18 mouse cellular contexts compared by ENCODE assay signal in genomic region chr1:129719592-129719991, GRCm38 (mm10).
DNase-seq lines count a peak whose midpoint lies in the region; ATAC-seq and TF ChIP-seq lines count a peak whose summit lies in the region.
"Had no signal": no experiment of that assay in that cellular context is flagged by ENCODE, and none has a peak within 500 bp of the region (broad histone marks: within the 10 kb centered on the region; RNA-seq: fewer than 3 reads in every experiment).

No protein-coding gene starts in this region.

- TF ChIP-seq CTCF in lung, postnatal 0 days (IDR thresholded peaks at IDR 0.05) = peak; percentile 21; the same call in 1 of the 2 replicates

- H3K27me3 ChIP-seq in hindbrain, embryonic 11.5 days (ENCODE audit: control insufficient read depth, insufficient read depth, low read length) = no peaks in the 10 kb centered on the region
- no peaks in the 10 kb centered on the region for H3K27me3 ChIP-seq in hindbrain, embryonic 16.5 days (replicated peaks; ENCODE audit: control insufficient read depth, insufficient read depth, low read length)
- H3K27me3 ChIP-seq in lung, postnatal 0 days (replicated peaks; ENCODE audit: insufficient read depth, low read length) = no peaks in the 10 kb centered on the region
- H3K27me3 ChIP-seq in embryonic facial prominence, embryonic 12.5 days = no peaks in the 10 kb centered on the region
- H3K27me3 ChIP-seq: embryonic facial prominence, embryonic 15.5 days; forebrain, embryonic 12.5 days; kidney, embryonic 15.5 days; limb, embryonic 12.5 days; neural tube, embryonic 12.5 days had no signal

- H3K27ac ChIP-seq in hindbrain, embryonic 11.5 days (ENCODE audit: low read depth, low read length) = no peak overlapping the region
- no peak overlapping the region for H3K27ac ChIP-seq in hindbrain, embryonic 16.5 days (ENCODE audit: low read depth, low read length)
- H3K27ac ChIP-seq in lung, postnatal 0 days (ENCODE audit: low read length) = no peak overlapping the region
- H3K27ac ChIP-seq in embryonic facial prominence, embryonic 12.5 days = no peak overlapping the region
- H3K27ac ChIP-seq: embryonic facial prominence, embryonic 15.5 days; forebrain, embryonic 12.5 days; kidney, embryonic 15.5 days; limb, embryonic 12.5 days; liver, embryonic 14.5 days; neural tube, embryonic 12.5 days had no signal

- no peaks in the 10 kb centered on the region for H3K4me1 ChIP-seq in hindbrain, embryonic 11.5 days (replicated peaks; ENCODE audit: control insufficient read depth, insufficient read depth, low read length)
- no peaks in the 10 kb centered on the region for H3K4me1 ChIP-seq in hindbrain, embryonic 16.5 days (ENCODE audit: control insufficient read depth, insufficient read depth, low read depth, low read length)
- H3K4me1 ChIP-seq in lung, postnatal 0 days (ENCODE audit: insufficient read depth, low read depth, low read length) = no peaks in the 10 kb centered on the region
- H3K4me1 ChIP-seq in embryonic facial prominence, embryonic 12.5 days = no peaks in the 10 kb centered on the region
- H3K4me1 ChIP-seq: embryonic facial prominence, embryonic 15.5 days; forebrain, embryonic 12.5 days; kidney, embryonic 15.5 days; limb, embryonic 12.5 days; neural tube, embryonic 12.5 days had no signal

- no peak overlapping the region for H3K4me2 ChIP-seq in hindbrain, embryonic 11.5 days (replicated peaks; ENCODE audit: low read depth, low read length)
- no peak overlapping the region for H3K4me2 ChIP-seq in hindbrain, embryonic 16.5 days (ENCODE audit: low read length)
- no peak overlapping the region for H3K4me2 ChIP-seq in lung, postnatal 0 days (replicated peaks; ENCODE audit: low read depth, low read length)
- H3K4me2 ChIP-seq in embryonic facial prominence, embryonic 12.5 days (replicated peaks) = no peak overlapping the region
- H3K4me2 ChIP-seq: embryonic facial prominence, embryonic 15.5 days; forebrain, embryonic 12.5 days; heart, embryonic 11.5 days; kidney, embryonic 15.5 days; limb, embryonic 12.5 days; neural tube, embryonic 12.5 days had no signal

- no peak for TF ChIP-seq EP300 in lung, postnatal 0 days (IDR thresholded peaks at IDR 0.05)

- H3K4me3 ChIP-seq in hindbrain, embryonic 11.5 days (ENCODE audit: low read depth, low read length) = no peak overlapping the region
- no peak overlapping the region for H3K4me3 ChIP-seq in hindbrain, embryonic 16.5 days (ENCODE audit: low read length)
- H3K4me3 ChIP-seq in lung, postnatal 0 days (ENCODE audit: low read depth, low read length) = no peak overlapping the region
- H3K4me3 ChIP-seq in embryonic facial prominence, embryonic 12.5 days = no peak overlapping the region
- H3K4me3 ChIP-seq: embryonic facial prominence, embryonic 15.5 days; forebrain, embryonic 12.5 days; kidney, embryonic 15.5 days; limb, embryonic 12.5 days; neural tube, embryonic 12.5 days had no signal

- peak; percentile 40; the same call in 1 of the 2 replicates for ATAC-seq in hindbrain, embryonic 11.5 days (ENCODE audit: low FRiP score)
- ATAC-seq in hindbrain, embryonic 16.5 days = no peak
- ATAC-seq in lung, postnatal 0 days = no peak
- 0 out of 2 replicates have a peak, but pooled peaks have one; percentile 15 for ATAC-seq in embryonic facial prominence, embryonic 12.5 days (ENCODE audit: insufficient number of reproducible peaks, insufficient read depth, low FRiP score, low TSS enrichment)

- H3K36me3 ChIP-seq in hindbrain, embryonic 11.5 days (ENCODE audit: control insufficient read depth, insufficient read depth, low read length) = no peaks in the 10 kb centered on the region
- H3K36me3 ChIP-seq in hindbrain, embryonic 16.5 days (ENCODE audit: control insufficient read depth, insufficient read depth, low read length) = no peaks in the 10 kb centered on the region
- no peaks in the 10 kb centered on the region for H3K36me3 ChIP-seq in lung, postnatal 0 days (ENCODE audit: insufficient read depth, low read length)
- H3K36me3 ChIP-seq in embryonic facial prominence, embryonic 12.5 days = no peaks in the 10 kb centered on the region
- H3K36me3 ChIP-seq: embryonic facial prominence, embryonic 15.5 days; forebrain, embryonic 12.5 days; G1E; kidney, embryonic 15.5 days; limb, embryonic 12.5 days; neural tube, embryonic 12.5 days had no signal

- no peaks in the 10 kb centered on the region for H3K9me3 ChIP-seq in hindbrain, embryonic 11.5 days (ENCODE audit: control insufficient read depth, low read length)
- no peaks in the 10 kb centered on the region for H3K9me3 ChIP-seq in hindbrain, embryonic 16.5 days (ENCODE audit: control insufficient read depth, low read length)
- H3K9me3 ChIP-seq in lung, postnatal 0 days (ENCODE audit: low read length) = no peaks in the 10 kb centered on the region
- no peaks in the 10 kb centered on the region for H3K9me3 ChIP-seq in embryonic facial prominence, embryonic 12.5 days
- H3K9me3 ChIP-seq: embryonic facial prominence, embryonic 15.5 days; forebrain, embryonic 12.5 days; G1E; kidney, embryonic 15.5 days; limb, embryonic 12.5 days; neural tube, embryonic 12.5 days had no signal

- DNase-seq in hindbrain, embryonic 11.5 days (ENCODE audit: low spot score) = no peak
- DNase-seq in lung, postnatal 0 days (ENCODE audit: low spot score) = no peak
- DNase-seq in lung, postnatal 25 days (ENCODE audit: low spot score) = no peak
- DNase-seq in NIH3T3 (ENCODE audit: low read depth) = peak; percentile 34
- DNase-seq in ovary, postnatal 14 days (ENCODE audit: low spot score) = no peak
- DNase-seq: gastrocnemius, postnatal 25 days; lung, postnatal 36 days; thymus, postnatal 36 days had no signal

- no peak overlapping the region for H3K9ac ChIP-seq in hindbrain, embryonic 11.5 days (ENCODE audit: low read depth, low read length)
- no peak overlapping the region for H3K9ac ChIP-seq in hindbrain, embryonic 16.5 days (ENCODE audit: low read depth, low read length)
- H3K9ac ChIP-seq in lung, postnatal 0 days (replicated peaks; ENCODE audit: low read depth) = no peak overlapping the region
- no peak overlapping the region for H3K9ac ChIP-seq in embryonic facial prominence, embryonic 12.5 days
- H3K9ac ChIP-seq: embryonic facial prominence, embryonic 15.5 days; forebrain, embryonic 12.5 days; kidney, embryonic 15.5 days; limb, embryonic 12.5 days; liver, embryonic 14.5 days; neural tube, embryonic 12.5 days had no signal

Comparison
In these comparisons a context has a peak if more than half of its experiments do, and no peak if none do; other contexts are left out.
1. ATAC-seq: peak in hindbrain, embryonic 11.5 days (single experiment) and embryonic facial prominence, embryonic 12.5 days (single experiment); none in hindbrain, embryonic 16.5 days (single experiment) and lung, postnatal 0 days (single experiment).